Mouse (Mus musculus): Measurements from ENCODE around the gene Cpeb2.

GRCm38 (mm10) chr5:43235186-43235785 is 2.3 kb downstream of the Cpeb2 start:
- TF ChIP-seq CTCF (IDR thresholded peaks at IDR 0.05; ENCODE audit: borderline replicate concordance, control insufficient read depth, extremely low read depth, insufficient read depth, low read length, poor library complexity) (no peak), POLR2A (IDR thresholded peaks at IDR 0.05; ENCODE audit: control insufficient read depth, extremely low read depth, insufficient read depth, low read length, poor library complexity) (no peak)

Data from thymus, adult 2 months (tissue).